Mouse (Mus musculus): ENCODE measurements around the gene Grid2. TPM values are rescaled to one million over a fixed set of nuclear protein-coding genes. Genes with fewer than 3 reads are reported as not detected.

Gene Grid2
- polyA plus RNA-seq, 1 experiment from 2014 or later = 2.1 TPM

- H3K4me3 ChIP-seq (replicated peaks) = peak overlapping the region; percentile 45
- H3K9ac ChIP-seq = no peak overlapping the region
- 2% methylated on average over 54 of the region's 54 CpGs for WGBS
- no peaks in the 10 kb centered on the region for H3K36me3 ChIP-seq
- H3K27ac ChIP-seq (replicated peaks) = no peak overlapping the region
- peaks cover 66% of the 10 kb centered on the region for H3K27me3 ChIP-seq
- no peak for ATAC-seq (ENCODE audit: insufficient number of reproducible peaks, low FRiP score, low TSS enrichment, low read depth)
- no peaks in the 10 kb centered on the region for H3K9me3 ChIP-seq (replicated peaks)
- H3K4me1 ChIP-seq = peaks cover 16% of the 10 kb centered on the region
- peak overlapping the region; percentile 86 for H3K4me2 ChIP-seq (replicated peaks)
Measured at GRCm38 (mm10) chr6:64734441-64735320, 1479.0 kb downstream of the Grid2 start.

DNA sequence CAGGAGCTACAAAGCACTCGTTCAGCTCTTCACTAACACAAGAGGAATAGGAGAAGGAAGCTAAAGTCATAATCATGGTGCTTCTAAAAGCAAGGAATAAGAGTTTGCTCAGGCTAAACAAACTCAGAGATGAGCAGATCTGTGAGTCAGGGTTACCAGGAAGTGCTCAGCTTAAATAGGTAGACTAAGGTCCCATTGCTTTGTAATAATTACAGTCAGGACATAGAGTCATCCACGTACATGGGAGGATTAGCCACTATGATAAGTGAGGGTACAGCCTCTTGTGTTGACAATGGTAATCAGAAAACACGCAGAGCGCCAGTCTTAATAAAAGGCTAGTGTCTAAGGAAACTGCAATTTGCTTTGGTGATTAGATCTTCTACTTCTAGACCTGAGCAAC lies 1480.6 kb downstream of the Grid2 start:
- Histone ChIP-seq H3K27me3 (peaks cover 54% of the 10 kb centered on the region), H3K9me3 (replicated peaks) (no peaks in the 10 kb centered on the region), H3K4me1 (peaks cover 10% of the 10 kb centered on the region; the same call in 1 of the 2 replicates), H3K27ac (replicated peaks) (no peak overlapping the region), H3K4me2 (replicated peaks) (no peak overlapping the region), H3K4me3 (replicated peaks) (no peak overlapping the region), H3K9ac (no peak overlapping the region), H3K36me3 (no peaks in the 10 kb centered on the region)
- ATAC-seq (ENCODE audit: insufficient number of reproducible peaks, low FRiP score, low TSS enrichment, low read depth) = no peak
- 71% methylated on average over 4 of the region's 4 CpGs for WGBS

DNA sequence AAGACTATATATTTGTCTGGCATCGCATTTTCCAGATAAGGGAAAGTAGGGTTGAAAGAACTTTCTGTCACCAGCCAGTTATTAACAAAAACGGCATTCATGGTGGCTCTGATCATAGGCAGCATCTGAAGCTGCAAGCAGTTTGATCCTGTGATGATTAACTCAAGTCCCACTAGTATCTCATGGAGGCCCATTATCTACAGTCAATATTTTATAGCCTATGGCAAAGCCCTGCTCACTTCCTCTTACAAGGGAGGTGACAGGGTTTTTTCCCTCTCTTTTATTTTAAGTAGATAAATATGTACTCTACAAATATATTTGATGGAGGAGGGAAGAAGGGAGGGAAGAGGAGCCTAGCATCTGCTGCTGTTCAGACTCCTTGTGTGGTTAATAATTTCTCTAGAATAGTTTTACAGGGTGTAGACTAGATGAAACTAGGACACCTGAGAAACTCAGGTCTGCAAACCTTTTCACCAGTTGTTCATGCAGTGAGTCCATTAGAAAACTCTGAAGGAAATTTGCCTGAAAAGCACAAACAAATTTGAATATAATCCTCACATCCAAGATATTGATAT lies 1487.3 kb downstream of the Grid2 start:
- ATAC-seq (ENCODE audit: insufficient number of reproducible peaks, low FRiP score, low TSS enrichment, low read depth) = no peak
- peaks cover 4% of the 10 kb centered on the region; the same call in 1 of the 2 replicates for H3K27me3 ChIP-seq
- 73% methylated on average over 2 of the region's 2 CpGs for WGBS
- no peak overlapping the region for H3K4me2 ChIP-seq (replicated peaks)
- no peak overlapping the region for H3K27ac ChIP-seq (replicated peaks)
- H3K9ac ChIP-seq = no peak overlapping the region
- H3K4me3 ChIP-seq (replicated peaks) = no peak overlapping the region
- H3K4me1 ChIP-seq = no peaks in the 10 kb centered on the region
- H3K9me3 ChIP-seq (replicated peaks) = no peaks in the 10 kb centered on the region
- no peaks in the 10 kb centered on the region for H3K36me3 ChIP-seq
